Comparison of ENCODE assay signal across 11 mouse cellular contexts in the genomic region with DNA sequence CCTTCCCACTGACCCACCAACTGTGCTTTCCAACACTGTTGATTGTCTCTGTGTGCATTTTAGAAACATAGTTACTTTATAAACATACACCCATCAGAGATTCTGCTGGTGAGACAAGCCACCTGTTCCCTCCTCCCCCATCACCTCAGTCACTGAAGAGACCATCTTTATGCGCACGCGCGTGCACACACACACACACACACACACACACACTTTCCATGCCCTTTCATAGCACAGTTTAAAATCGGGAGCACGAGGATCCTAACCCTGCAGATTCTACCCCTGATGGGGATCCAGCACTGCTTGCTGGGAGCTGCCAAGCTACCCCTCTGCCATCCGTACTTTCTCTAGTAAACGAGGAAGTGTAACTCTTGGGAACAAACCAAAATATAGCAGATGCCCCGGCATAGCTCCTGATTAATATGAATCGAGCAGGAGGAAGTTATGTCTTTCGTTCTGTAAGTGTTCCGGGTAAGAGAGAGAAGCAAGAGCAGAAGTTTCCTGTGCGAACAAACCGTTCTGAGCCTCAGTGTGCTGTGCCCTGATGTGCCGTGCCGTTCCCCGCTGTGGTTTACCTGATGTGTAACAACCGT.
A peak's percentile ranks its signal among the peaks of the same experiment; 100 is the strongest.
DNase-seq lines count a peak whose midpoint lies in the region; ATAC-seq and TF ChIP-seq lines count a peak whose summit lies in the region.
"Had no signal": no experiment of that assay in that cellular context is flagged by ENCODE, and none has a peak within 500 bp of the region (broad histone marks: within the 10 kb centered on the region; RNA-seq: fewer than 3 reads in every experiment).

No protein-coding gene starts in this region.

- H3K9ac ChIP-seq in forebrain, embryonic 14.5 days (ENCODE audit: low read length): no peak overlapping the region
- no peak overlapping the region for H3K9ac ChIP-seq in heart, adult 2 months (ENCODE audit: low read depth, low read length)
- H3K9ac ChIP-seq in hindbrain, embryonic 11.5 days (ENCODE audit: low read depth, low read length): no peak overlapping the region
- H3K9ac ChIP-seq: hindbrain, embryonic 13.5 days; liver, embryonic 14.5 days had no signal

- H3K79me2 ChIP-seq in heart, adult 2 months (replicated peaks; ENCODE audit: control insufficient read depth, insufficient read depth, low read length): no peaks in the 10 kb centered on the region

- 85% methylated on average over 18 of the region's 18 CpGs for WGBS in forebrain, embryonic 14.5 days
- WGBS in forebrain, embryonic 10.5 days: 92% methylated on average over 18 of the region's 18 CpGs
- WGBS in heart, adult 2 months: 86% methylated on average over 18 of the region's 18 CpGs
- WGBS in hindbrain, embryonic 11.5 days: 88% methylated on average over 18 of the region's 18 CpGs

- no peak overlapping the region for H3K4me3 ChIP-seq in forebrain, embryonic 14.5 days (ENCODE audit: low read depth, low read length)
- H3K4me3 ChIP-seq in forebrain, embryonic 10.5 days: no peak overlapping the region
- H3K4me3 ChIP-seq in heart, adult 2 months: no peak overlapping the region
- H3K4me3 ChIP-seq in hindbrain, embryonic 11.5 days (ENCODE audit: low read depth, low read length): no peak overlapping the region
- H3K4me3 ChIP-seq: erythroblast, embryonic 14.5 days; hindbrain, embryonic 13.5 days had no signal

- TF ChIP-seq CTCF in heart, adult 2 months (IDR thresholded peaks at IDR 0.05): no peak

- H3K27ac ChIP-seq in forebrain, embryonic 14.5 days (ENCODE audit: low read depth, low read length): no peak overlapping the region
- H3K27ac ChIP-seq in forebrain, embryonic 10.5 days: no peak overlapping the region
- no peak overlapping the region for H3K27ac ChIP-seq in heart, adult 2 months
- no peak overlapping the region for H3K27ac ChIP-seq in hindbrain, embryonic 11.5 days (ENCODE audit: low read depth, low read length)
- H3K27ac ChIP-seq: hindbrain, embryonic 13.5 days; liver, embryonic 14.5 days had no signal

- intact Hi-C loops in heart, adult 2 months (cut with DNase I): no loop called here

- H3K36me3 ChIP-seq in forebrain, embryonic 14.5 days (ENCODE audit: control insufficient read depth, insufficient read depth, low read length): no peaks in the 10 kb centered on the region
- no peaks in the 10 kb centered on the region for H3K36me3 ChIP-seq in forebrain, embryonic 10.5 days (replicated peaks)
- no peaks in the 10 kb centered on the region for H3K36me3 ChIP-seq in heart, adult 2 months (ENCODE audit: control insufficient read depth, insufficient read depth, low read length)
- no peaks in the 10 kb centered on the region for H3K36me3 ChIP-seq in hindbrain, embryonic 11.5 days (ENCODE audit: control insufficient read depth, insufficient read depth, low read length)
- H3K36me3 ChIP-seq: hindbrain, embryonic 13.5 days had no signal

- no peak overlapping the region for H3K4me2 ChIP-seq in forebrain, embryonic 14.5 days (ENCODE audit: low read length)
- H3K4me2 ChIP-seq in hindbrain, embryonic 11.5 days (replicated peaks; ENCODE audit: low read depth, low read length): no peak overlapping the region
- H3K4me2 ChIP-seq: hindbrain, embryonic 13.5 days had no signal

- no peak for TF ChIP-seq POLR2A in heart, adult 2 months (IDR thresholded peaks at IDR 0.05; ENCODE audit: insufficient read depth, low read depth, low read length)

- H3K9me3 ChIP-seq in forebrain, embryonic 14.5 days (replicated peaks; ENCODE audit: control insufficient read depth, low read length): no peaks in the 10 kb centered on the region
- no peaks in the 10 kb centered on the region for H3K9me3 ChIP-seq in forebrain, embryonic 10.5 days
- H3K9me3 ChIP-seq in hindbrain, embryonic 11.5 days (ENCODE audit: control insufficient read depth, low read length): no peaks in the 10 kb centered on the region
- H3K9me3 ChIP-seq: hindbrain, embryonic 13.5 days had no signal

- TF ChIP-seq EP300 in heart, adult 2 months (IDR thresholded peaks at IDR 0.05; ENCODE audit: insufficient read depth, low read depth, low read length): no peak

- no peak for ATAC-seq in forebrain, embryonic 14.5 days
- ATAC-seq in neutrophil, adult 5-6 weeks (ENCODE audit: extremely low read depth, insufficient number of reproducible peaks, low FRiP score, poor library complexity, severe bottlenecking): 0 out of 2 replicates have a peak, but pooled peaks have one; percentile 19
- no peak for ATAC-seq in hindbrain, embryonic 11.5 days (ENCODE audit: low FRiP score)

- H3K4me1 ChIP-seq in forebrain, embryonic 14.5 days (ENCODE audit: control insufficient read depth, insufficient read depth, low read length): no peaks in the 10 kb centered on the region
- peaks cover 11% of the 10 kb centered on the region for H3K4me1 ChIP-seq in forebrain, embryonic 10.5 days
- H3K4me1 ChIP-seq in heart, adult 2 months (ENCODE audit: control insufficient read depth, insufficient read depth, low read length): no peaks in the 10 kb centered on the region
- H3K4me1 ChIP-seq in hindbrain, embryonic 11.5 days (replicated peaks; ENCODE audit: control insufficient read depth, insufficient read depth, low read length): no peaks in the 10 kb centered on the region

- H3K27me3 ChIP-seq in forebrain, embryonic 14.5 days (replicated peaks; ENCODE audit: control insufficient read depth, insufficient read depth, low read length): no peaks in the 10 kb centered on the region
- no peaks in the 10 kb centered on the region for H3K27me3 ChIP-seq in forebrain, embryonic 10.5 days (ENCODE audit: poor library complexity, severe bottlenecking)
- no peaks in the 10 kb centered on the region for H3K27me3 ChIP-seq in heart, adult 2 months (ENCODE audit: control insufficient read depth, insufficient read depth, low read length)
- H3K27me3 ChIP-seq in hindbrain, embryonic 11.5 days (ENCODE audit: control insufficient read depth, insufficient read depth, low read length): no peaks in the 10 kb centered on the region
- H3K27me3 ChIP-seq: hindbrain, embryonic 13.5 days had no signal

- DNase-seq in forebrain, embryonic 14.5 days (ENCODE audit: low spot score): peak; percentile 21
- DNase-seq in forebrain, embryonic 10.5 days (ENCODE audit: extremely low spot score, low spot score): no peak
- DNase-seq in CD4-positive, CD25-positive, alpha-beta regulatory T cell, adult 2 months (ENCODE audit: low read depth, low spot score): peak; percentile 77
- peak; percentile 47 for DNase-seq in layer of hippocampus, adult 9-11 months
- no peak for DNase-seq in heart, adult 2 months
- DNase-seq in adrenal gland, postnatal 25 days: no peak
- no peak for DNase-seq in hindbrain, embryonic 11.5 days (ENCODE audit: low spot score)

Comparison
In these comparisons a context has a peak if more than half of its experiments do, and no peak if none do; other contexts are left out.
1. DNase-seq: peak in forebrain, embryonic 14.5 days (single experiment), CD4-positive, CD25-positive, alpha-beta regulatory T cell, adult 2 months (single experiment) and layer of hippocampus, adult 9-11 months (single experiment); none in forebrain, embryonic 10.5 days (single experiment), heart, adult 2 months (0 of 2), adrenal gland, postnatal 25 days (single experiment) and hindbrain, embryonic 11.5 days (single experiment).